Mouse (Mus musculus): ENCODE measurements around the gene Bri3bp. TPM values are rescaled to one million over a fixed set of nuclear protein-coding genes. Genes with fewer than 3 reads are reported as not detected.
"Not testable (repeated sequence)": the region's sequence is repeated elsewhere in the genome, so short reads cannot be mapped to it uniquely, and the experiment has no call there.

The Bri3bp gene
- polyA plus RNA-seq, 1 experiment from 2014 or later = 12.8 TPM

DNA sequence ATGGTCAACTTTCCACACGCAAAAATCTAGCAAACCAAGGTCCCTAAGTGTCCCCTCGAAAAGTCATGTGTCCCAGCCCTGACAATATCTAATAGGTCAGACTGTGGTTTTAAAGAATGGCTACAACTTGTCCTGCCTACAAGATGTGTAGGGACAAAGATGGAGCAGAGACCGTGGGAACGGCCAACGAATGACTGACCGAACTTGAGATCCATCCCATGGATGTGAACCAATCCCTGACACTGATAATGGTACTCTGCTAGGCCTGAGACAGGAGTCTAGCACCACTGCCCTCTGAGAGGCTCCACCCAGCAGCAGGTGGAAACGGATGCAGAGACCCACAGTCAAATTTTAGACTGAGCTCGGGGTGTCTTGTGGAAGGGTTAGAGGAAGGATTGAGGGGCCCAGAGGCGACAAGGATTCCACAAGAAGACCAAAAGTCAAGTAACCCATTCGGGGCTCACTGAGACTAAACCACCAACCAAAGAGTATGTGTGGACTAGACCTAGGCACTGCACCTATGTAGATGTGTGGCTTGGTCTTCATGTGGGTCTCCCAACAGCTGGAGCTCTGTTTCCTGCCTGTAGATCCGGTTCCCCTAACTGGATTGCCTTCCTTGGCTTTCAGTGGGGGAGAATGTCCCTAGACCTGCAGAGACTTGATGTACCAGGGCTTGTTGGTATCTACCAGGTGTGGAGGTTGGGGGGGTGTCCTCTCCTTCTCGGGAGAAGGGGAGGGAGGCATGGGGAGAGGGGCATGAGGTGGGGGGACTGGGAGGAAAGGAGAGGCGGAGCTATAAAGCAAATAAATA is 34.1 kb upstream of the Bri3bp start:
- no peak for DNase-seq (ENCODE audit: low spot score)
- WGBS = 52% methylated on average over 13 of the region's 13 CpGs
- Histone ChIP-seq H3K9me3 (ENCODE audit: low read length) (no peaks in the 10 kb centered on the region), H3K27ac (ENCODE audit: low read length) (peak overlapping the region; percentile 89), H3K27me3 (replicated peaks; ENCODE audit: insufficient read depth, low read length) (no peaks in the 10 kb centered on the region), H3K4me3 (ENCODE audit: low read depth, low read length) (peak overlapping the region; percentile 53; the same call in 1 of the 2 replicates), H3K4me1 (ENCODE audit: insufficient read depth, low read depth, low read length) (peaks cover 17% of the 10 kb centered on the region), H3K36me3 (ENCODE audit: insufficient read depth, low read length) (no peaks in the 10 kb centered on the region), H3K4me2 (replicated peaks; ENCODE audit: low read depth, low read length) (peak overlapping the region; percentile 77), H3K9ac (replicated peaks; ENCODE audit: low read depth) (0 out of 2 replicates have a peak overlapping the region, but pooled peaks have one; percentile 50)
- TF ChIP-seq CTCF (IDR thresholded peaks at IDR 0.05) = no peak
- TF ChIP-seq EP300 (IDR thresholded peaks at IDR 0.05) = no peak
- no peak for ATAC-seq

DNA sequence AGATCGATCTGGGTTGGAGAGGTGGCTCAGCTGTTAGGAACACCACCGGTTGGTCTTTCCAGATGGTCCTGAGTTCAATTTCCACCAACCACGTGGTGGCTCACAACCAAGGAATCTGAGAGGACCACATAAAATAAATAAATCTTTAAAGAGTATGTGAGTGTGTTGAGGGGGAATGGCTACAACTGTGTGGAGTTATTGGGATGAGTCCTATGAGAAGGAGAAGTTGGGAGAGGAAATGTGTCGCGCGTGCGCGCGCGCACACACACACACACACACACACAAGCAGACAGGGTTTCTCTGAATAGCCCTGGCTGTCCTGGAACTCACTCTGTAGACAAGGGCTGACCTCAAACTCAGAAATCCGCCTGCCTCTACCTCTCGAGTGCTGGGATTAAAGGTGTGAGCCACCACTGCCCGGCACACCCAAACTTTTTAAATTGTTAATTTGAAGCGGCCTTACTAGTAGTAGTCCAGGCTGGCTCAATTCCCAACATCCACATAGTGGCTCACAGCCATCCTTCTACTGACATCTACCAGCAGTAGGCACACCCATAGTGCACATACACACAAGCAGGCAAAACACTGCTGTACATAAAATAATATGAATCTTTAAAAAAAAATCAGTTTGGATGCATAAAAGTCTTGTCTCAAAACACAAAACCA is 33.3 kb upstream of the Bri3bp start:
- Histone ChIP-seq H3K9me3 (ENCODE audit: low read length) (no peaks in the 10 kb centered on the region), H3K4me2 (replicated peaks; ENCODE audit: low read depth, low read length) (no peak overlapping the region), H3K9ac (replicated peaks; ENCODE audit: low read depth) (no peak overlapping the region), H3K36me3 (ENCODE audit: insufficient read depth, low read length) (no peaks in the 10 kb centered on the region), H3K4me3 (ENCODE audit: low read depth, low read length) (no peak overlapping the region), H3K27me3 (replicated peaks; ENCODE audit: insufficient read depth, low read length) (no peaks in the 10 kb centered on the region), H3K4me1 (ENCODE audit: insufficient read depth, low read depth, low read length) (peaks cover 17% of the 10 kb centered on the region), H3K27ac (ENCODE audit: low read length) (no peak overlapping the region)
- no peak for DNase-seq (ENCODE audit: low spot score)
- 67% methylated on average over 14 of the region's 14 CpGs for WGBS
- no peak for TF ChIP-seq CTCF (IDR thresholded peaks at IDR 0.05)
- no peak for TF ChIP-seq EP300 (IDR thresholded peaks at IDR 0.05)
- ATAC-seq = no peak

DNA sequence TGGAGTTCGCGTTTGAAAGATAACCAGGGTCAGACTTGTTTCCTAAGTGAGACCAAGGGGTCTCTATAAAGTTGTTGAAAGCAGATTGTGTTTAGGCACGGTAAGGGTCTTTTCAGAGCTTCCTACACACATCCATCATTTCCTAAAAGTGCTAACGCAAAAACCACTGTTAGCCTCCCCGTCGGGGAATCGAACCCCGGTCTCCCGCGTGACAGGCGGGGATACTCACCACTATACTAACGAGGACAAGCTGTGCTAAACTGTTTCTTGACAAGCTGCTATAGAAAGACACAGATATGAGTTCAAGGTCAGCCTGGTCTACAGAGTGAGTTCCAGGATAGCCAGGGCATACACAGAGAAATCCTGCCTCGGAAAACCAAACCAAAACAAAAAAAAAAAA is 32.5 kb upstream of the Bri3bp start:
- H3K4me1 ChIP-seq (ENCODE audit: insufficient read depth, low read depth, low read length) = peaks cover 17% of the 10 kb centered on the region
- peak; percentile 75 for DNase-seq (ENCODE audit: low spot score)
- H3K36me3 ChIP-seq (ENCODE audit: insufficient read depth, low read length) = no peaks in the 10 kb centered on the region
- H3K9ac ChIP-seq (replicated peaks; ENCODE audit: low read depth) = no peak overlapping the region
- H3K9me3 ChIP-seq (ENCODE audit: low read length) = no peaks in the 10 kb centered on the region
- H3K4me3 ChIP-seq (ENCODE audit: low read depth, low read length) = peak overlapping the region; percentile 21; the same call in 1 of the 2 replicates
- H3K4me2 ChIP-seq (replicated peaks; ENCODE audit: low read depth, low read length) = no peak overlapping the region
- TF ChIP-seq CTCF (IDR thresholded peaks at IDR 0.05) = no peak
- TF ChIP-seq EP300 (IDR thresholded peaks at IDR 0.05) = peak; percentile 37; the same call in 1 of the 2 replicates
- 2% methylated on average over 13 of the region's 13 CpGs for WGBS
- no peak overlapping the region for H3K27ac ChIP-seq (ENCODE audit: low read length)
- H3K27me3 ChIP-seq (replicated peaks; ENCODE audit: insufficient read depth, low read length) = no peaks in the 10 kb centered on the region
- 0 out of 2 replicates have a peak, but pooled peaks have one; percentile 7 for ATAC-seq

DNA sequence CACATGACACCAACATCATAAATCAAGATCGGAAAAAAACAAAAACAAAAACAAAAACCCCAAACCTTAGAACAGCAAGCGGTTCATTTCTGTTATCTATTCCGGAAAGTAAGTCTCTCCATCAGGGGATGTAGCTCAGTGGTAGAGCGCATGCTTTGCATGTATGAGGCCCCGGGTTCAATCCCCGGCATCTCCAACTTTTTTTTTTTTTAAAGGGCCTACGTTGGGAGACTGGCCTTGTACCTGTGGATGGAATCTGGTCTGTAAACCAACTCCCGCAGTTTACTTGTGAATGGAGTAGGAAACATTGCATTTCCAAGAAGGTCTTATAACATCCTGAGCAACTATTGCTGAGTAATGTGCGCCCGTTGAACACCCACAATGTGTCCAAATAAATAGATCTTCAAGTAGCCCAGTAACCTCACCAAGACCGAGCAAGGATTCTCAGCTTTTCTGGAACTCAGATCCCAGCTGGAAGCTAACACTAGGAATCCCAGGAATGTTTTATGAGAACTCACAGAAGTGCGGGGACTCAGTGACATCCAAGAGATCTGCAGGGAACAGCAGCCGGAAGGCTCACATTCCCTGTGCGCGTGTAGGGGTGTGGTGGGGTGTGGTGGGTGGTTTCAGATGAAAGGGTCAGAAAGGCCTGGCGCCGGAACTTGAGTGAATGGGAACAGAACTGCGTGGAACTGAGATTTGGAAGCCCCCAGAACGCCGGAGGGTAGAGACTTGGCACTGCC is 31.8 kb upstream of the Bri3bp start:
- 13% methylated on average over 20 of the region's 20 CpGs for WGBS
- DNase-seq (ENCODE audit: low spot score) (peak; percentile 26), ATAC-seq (no peak)
- Histone ChIP-seq H3K9ac (replicated peaks; ENCODE audit: low read depth) (no peak overlapping the region), H3K27me3 (replicated peaks; ENCODE audit: insufficient read depth, low read length) (no peaks in the 10 kb centered on the region), H3K9me3 (ENCODE audit: low read length) (no peaks in the 10 kb centered on the region), H3K4me3 (ENCODE audit: low read depth, low read length) (peak overlapping the region; percentile 21; the same call in 1 of the 2 replicates), H3K4me1 (ENCODE audit: insufficient read depth, low read depth, low read length) (peaks cover 17% of the 10 kb centered on the region), H3K27ac (ENCODE audit: low read length) (no peak overlapping the region), H3K36me3 (ENCODE audit: insufficient read depth, low read length) (peaks cover 2% of the 10 kb centered on the region; the same call in 1 of the 2 replicates), H3K4me2 (replicated peaks; ENCODE audit: low read depth, low read length) (no peak overlapping the region)
- TF ChIP-seq EP300 (IDR thresholded peaks at IDR 0.05) (no peak), CTCF (IDR thresholded peaks at IDR 0.05) (no peak)

DNA sequence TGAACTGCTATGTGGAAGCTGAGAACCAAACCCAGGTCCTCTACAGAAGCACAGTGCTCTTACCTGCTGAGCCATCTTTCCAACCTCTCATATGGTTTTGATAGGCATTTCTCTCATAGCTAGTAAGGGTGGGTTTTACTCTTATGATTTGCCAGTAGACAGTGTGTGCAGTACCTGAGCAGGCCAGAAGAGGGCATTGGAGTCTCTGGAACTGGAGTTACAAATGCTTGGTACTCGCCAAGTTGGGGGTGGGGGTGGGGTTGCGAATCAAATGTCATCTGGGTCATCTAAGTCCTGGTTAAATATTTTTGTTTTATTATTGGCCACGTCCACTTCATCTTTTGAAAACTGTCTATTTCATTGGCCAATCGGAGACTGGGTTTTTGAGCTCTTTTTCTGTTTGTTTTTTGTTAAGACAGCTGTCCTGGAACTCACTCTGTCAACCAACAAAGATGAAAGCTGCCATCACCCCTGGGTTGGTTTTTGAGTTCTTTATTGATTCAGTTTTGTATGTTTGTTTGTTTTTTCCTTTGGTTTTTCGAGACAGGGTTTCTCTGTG is 29.3 kb upstream of the Bri3bp start:
- peaks cover 16% of the 10 kb centered on the region; the same call in 1 of the 2 replicates for H3K36me3 ChIP-seq (ENCODE audit: insufficient read depth, low read length)
- no peak overlapping the region for H3K9ac ChIP-seq (replicated peaks; ENCODE audit: low read depth)
- H3K4me2 ChIP-seq (replicated peaks; ENCODE audit: low read depth, low read length) = no peak overlapping the region
- DNase-seq (ENCODE audit: low spot score) = peak; percentile 58
- H3K27ac ChIP-seq (ENCODE audit: low read length) = no peak overlapping the region
- H3K4me3 ChIP-seq (ENCODE audit: low read depth, low read length) = no peak overlapping the region
- no peaks in the 10 kb centered on the region for H3K9me3 ChIP-seq (ENCODE audit: low read length)
- H3K4me1 ChIP-seq (ENCODE audit: insufficient read depth, low read depth, low read length) = peaks cover 5% of the 10 kb centered on the region
- ATAC-seq = no peak
- no peaks in the 10 kb centered on the region for H3K27me3 ChIP-seq (replicated peaks; ENCODE audit: insufficient read depth, low read length)
- 60% methylated on average over 5 of the region's 5 CpGs for WGBS
- TF ChIP-seq EP300 (IDR thresholded peaks at IDR 0.05) = no peak
- peak; percentile 78 for TF ChIP-seq CTCF (IDR thresholded peaks at IDR 0.05)

DNA sequence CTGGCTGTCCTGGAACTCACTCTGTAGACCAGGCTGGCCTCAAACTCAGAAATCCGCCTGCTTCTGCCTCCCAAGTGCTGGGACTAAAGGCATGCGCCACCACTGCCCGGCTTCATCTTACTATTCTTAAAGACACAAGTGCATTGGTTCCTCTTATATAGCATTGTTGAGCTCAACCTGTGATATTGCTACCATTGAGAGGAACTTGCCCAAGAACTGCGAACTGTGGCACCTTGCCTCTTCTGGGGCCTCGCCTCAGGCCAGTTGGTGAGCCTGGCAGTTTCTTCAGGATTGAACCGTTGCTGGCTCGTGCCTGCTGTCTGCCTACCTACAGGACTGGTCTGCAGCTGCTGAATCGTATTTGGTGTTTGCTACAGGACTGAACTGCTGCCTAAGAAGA is 28.8 kb upstream of the Bri3bp start:
- not testable (repeated sequence) for ATAC-seq; DNase-seq (ENCODE audit: low spot score); H3K4me3 ChIP-seq (ENCODE audit: low read depth, low read length); H3K9ac ChIP-seq (replicated peaks; ENCODE audit: low read depth); H3K27ac ChIP-seq (ENCODE audit: low read length); H3K4me1 ChIP-seq (ENCODE audit: insufficient read depth, low read depth, low read length); H3K27me3 ChIP-seq (replicated peaks; ENCODE audit: insufficient read depth, low read length); H3K4me2 ChIP-seq (replicated peaks; ENCODE audit: low read depth, low read length); H3K9me3 ChIP-seq (ENCODE audit: low read length)
- 88% methylated on average over 8 of the region's 8 CpGs for WGBS
- H3K36me3 ChIP-seq (ENCODE audit: insufficient read depth, low read length) = peaks cover 16% of the 10 kb centered on the region; the same call in 1 of the 2 replicates

Measured in lung, postnatal 0 days (tissue).